ENCODE assay signal across 9 mouse cellular contexts in the genomic region with DNA sequence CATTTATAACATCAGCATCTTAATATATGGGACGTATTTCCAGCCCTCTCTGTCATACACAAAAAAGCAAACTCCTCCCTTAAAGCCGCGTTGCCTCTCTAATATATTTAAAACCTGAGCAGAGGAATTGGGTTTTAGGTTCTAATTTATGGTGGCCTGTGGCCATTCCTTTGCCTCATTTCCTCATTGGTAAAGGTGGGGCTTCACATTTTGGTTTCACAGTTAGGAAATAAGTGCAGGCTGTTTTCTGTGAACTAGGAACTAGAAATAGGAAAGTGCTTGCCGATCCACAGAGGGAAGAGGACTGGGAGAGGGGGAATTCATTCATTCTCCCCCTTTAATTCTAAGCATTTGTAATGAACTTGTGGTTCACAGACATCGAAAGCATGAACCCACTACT. TPM values are rescaled to one million over a fixed set of nuclear protein-coding genes. Genes with fewer than 3 reads are reported as not detected.
DNase-seq lines count a peak whose midpoint lies in the region; ATAC-seq and TF ChIP-seq lines count a peak whose summit lies in the region.
"Had no signal": no experiment of that assay in that cellular context is flagged by ENCODE, and none has a peak within 500 bp of the region (broad histone marks: within the 10 kb centered on the region; RNA-seq: fewer than 3 reads in every experiment).

No protein-coding gene starts in this region.

- H3K9me3 ChIP-seq in lung, postnatal 0 days (ENCODE audit: low read length), result no peaks in the 10 kb centered on the region
- H3K9me3 ChIP-seq in forebrain, embryonic 11.5 days (ENCODE audit: control insufficient read depth, low read length), result no peaks in the 10 kb centered on the region
- H3K9me3 ChIP-seq in limb, embryonic 15.5 days, result no peaks in the 10 kb centered on the region
- no peaks in the 10 kb centered on the region for H3K9me3 ChIP-seq in stomach, embryonic 14.5 days (ENCODE audit: control insufficient read depth, low read depth, low read length)

- H3K4me2 ChIP-seq in lung, postnatal 0 days (replicated peaks; ENCODE audit: low read depth, low read length), result peak overlapping the region; percentile 80
- H3K4me2 ChIP-seq in forebrain, embryonic 11.5 days (ENCODE audit: low read depth, low read length, severe bottlenecking), result peak overlapping the region; percentile 67
- peak overlapping the region; percentile 67 for H3K4me2 ChIP-seq in limb, embryonic 15.5 days
- H3K4me2 ChIP-seq in stomach, embryonic 14.5 days (replicated peaks; ENCODE audit: low read depth, low read length), result peak overlapping the region; percentile 79

- no peak for TF ChIP-seq CTCF in lung, postnatal 0 days (IDR thresholded peaks at IDR 0.05)

- peaks cover 16% of the 10 kb centered on the region; the same call in 1 of the 2 replicates for H3K4me1 ChIP-seq in lung, postnatal 0 days (ENCODE audit: insufficient read depth, low read depth, low read length)
- H3K4me1 ChIP-seq in forebrain, embryonic 11.5 days (replicated peaks; ENCODE audit: control insufficient read depth, insufficient read depth, low read length), result 0 out of 2 replicates have a peak, but pooled peaks cover 7% of the 10 kb centered on the region
- peaks cover 30% of the 10 kb centered on the region for H3K4me1 ChIP-seq in limb, embryonic 15.5 days
- peaks cover 28% of the 10 kb centered on the region for H3K4me1 ChIP-seq in stomach, embryonic 14.5 days (ENCODE audit: control insufficient read depth, insufficient read depth, low read length)

- peak overlapping the region; percentile 95 for H3K4me3 ChIP-seq in lung, postnatal 0 days (ENCODE audit: low read depth, low read length)
- peak overlapping the region; percentile 85 for H3K4me3 ChIP-seq in forebrain, embryonic 11.5 days (ENCODE audit: low read depth, low read length)
- H3K4me3 ChIP-seq in limb, embryonic 15.5 days, result peak overlapping the region; percentile 94
- H3K4me3 ChIP-seq in stomach, embryonic 14.5 days (ENCODE audit: low read depth, low read length), result peak overlapping the region; percentile 76

- H3K27me3 ChIP-seq in lung, postnatal 0 days (replicated peaks; ENCODE audit: insufficient read depth, low read length), result no peaks in the 10 kb centered on the region
- H3K27me3 ChIP-seq in forebrain, embryonic 11.5 days (ENCODE audit: control insufficient read depth, insufficient read depth, low read length), result no peaks in the 10 kb centered on the region
- H3K27me3 ChIP-seq in limb, embryonic 15.5 days, result no peaks in the 10 kb centered on the region
- H3K27me3 ChIP-seq in stomach, embryonic 14.5 days (ENCODE audit: control insufficient read depth, insufficient read depth, low read length), result no peaks in the 10 kb centered on the region

- DNase-seq in lung, postnatal 0 days (ENCODE audit: low spot score), result peak; percentile 35
- no peak for DNase-seq in lung, postnatal 14 days
- no peak for DNase-seq in forebrain, embryonic 11.5 days (ENCODE audit: low spot score)
- no peak for DNase-seq in cerebellum, postnatal 14 days
- no peak for DNase-seq in cerebellum, postnatal 25 days
- no peak for DNase-seq in layer of hippocampus, postnatal 10 days (ENCODE audit: low spot score in 2 of 2)

- 16% methylated on average over 5 of the region's 5 CpGs for WGBS in lung, postnatal 0 days
- WGBS in forebrain, embryonic 11.5 days, result 44% methylated on average over 5 of the region's 5 CpGs
- 20% methylated on average over 5 of the region's 5 CpGs for WGBS in limb, embryonic 15.5 days
- 31% methylated on average over 5 of the region's 5 CpGs for WGBS in stomach, embryonic 14.5 days

- TF ChIP-seq EP300 in lung, postnatal 0 days (IDR thresholded peaks at IDR 0.05), result no peak

- H3K27ac ChIP-seq in lung, postnatal 0 days (ENCODE audit: low read length), result peak overlapping the region; percentile 96; the same call in 1 of the 2 replicates
- H3K27ac ChIP-seq in forebrain, embryonic 11.5 days (ENCODE audit: low read depth, low read length), result no peak overlapping the region
- H3K27ac ChIP-seq in limb, embryonic 15.5 days, result peak overlapping the region; percentile 54
- peak overlapping the region; percentile 76 for H3K27ac ChIP-seq in stomach, embryonic 14.5 days (ENCODE audit: low read length)

- peak overlapping the region; percentile 97; the same call in 1 of the 2 replicates for H3K9ac ChIP-seq in lung, postnatal 0 days (replicated peaks; ENCODE audit: low read depth)
- H3K9ac ChIP-seq in forebrain, embryonic 11.5 days (ENCODE audit: low read length), result peak overlapping the region; percentile 82
- peak overlapping the region; percentile 93; the same call in 1 of the 2 replicates for H3K9ac ChIP-seq in limb, embryonic 15.5 days
- peak overlapping the region; percentile 94 for H3K9ac ChIP-seq in stomach, embryonic 14.5 days (replicated peaks; ENCODE audit: low read depth, low read length)

- H3K36me3 ChIP-seq in lung, postnatal 0 days (ENCODE audit: insufficient read depth, low read length), result no peaks in the 10 kb centered on the region
- no peaks in the 10 kb centered on the region for H3K36me3 ChIP-seq in forebrain, embryonic 11.5 days (ENCODE audit: control insufficient read depth, insufficient read depth, low read length)
- no peaks in the 10 kb centered on the region for H3K36me3 ChIP-seq in limb, embryonic 15.5 days
- H3K36me3 ChIP-seq in stomach, embryonic 14.5 days (ENCODE audit: control insufficient read depth, insufficient read depth, low read length), result no peaks in the 10 kb centered on the region

- no peak for ATAC-seq in lung, postnatal 0 days
- ATAC-seq in forebrain, embryonic 11.5 days (replicated peaks; ENCODE audit: low FRiP score), result no peak
- ATAC-seq in limb, embryonic 15.5 days (ENCODE audit: insufficient number of reproducible peaks, low FRiP score, low TSS enrichment, low read depth), result no peak
- ATAC-seq in stomach, embryonic 14.5 days (ENCODE audit: insufficient number of reproducible peaks, insufficient read depth, low FRiP score, low read depth), result no peak

RNA-seq across cellular contexts. Expression of a gene that starts 1.8 kb away (rescaled TPM):
- polyA plus RNA-seq in lung, postnatal 0 days (2015; fragmentation: Nextera tagmentation; extraction: Ambion mirVana), result 465 and 473 TPM in 2 replicates
- 303 and 310 TPM in 2 replicates for polyA plus RNA-seq in forebrain, embryonic 11.5 days (2014; fragmentation: Nextera tagmentation; extraction: Ambion mirVana)
- polyA plus RNA-seq in limb, embryonic 15.5 days (2015; fragmentation: Nextera tagmentation; extraction: Ambion mirVana), result 441 and 463 TPM in 2 replicates
- 406 and 429 TPM in 2 replicates for polyA plus RNA-seq in stomach, embryonic 14.5 days (2014; fragmentation: Nextera tagmentation; extraction: Ambion mirVana)
- 100 to 1,000 TPM; 324 to 330 TPM for total RNA-seq in layer of hippocampus, postnatal 10 days (2021)

RNA-seq across cellular contexts. Expression of a gene that starts 40.7 kb away (rescaled TPM):
- polyA plus RNA-seq in lung, postnatal 0 days (2015; fragmentation: Nextera tagmentation; extraction: Ambion mirVana), result 0.18 and 0.30 TPM in 2 replicates
- polyA plus RNA-seq in forebrain, embryonic 11.5 days (2014; fragmentation: Nextera tagmentation; extraction: Ambion mirVana), result not detected in 2 replicates
- 0.18 TPM in 1 of 2 replicates, not detected in the other for polyA plus RNA-seq in limb, embryonic 15.5 days (2015; fragmentation: Nextera tagmentation; extraction: Ambion mirVana)
- 3.5 and 4.1 TPM in 2 replicates for polyA plus RNA-seq in stomach, embryonic 14.5 days (2014; fragmentation: Nextera tagmentation; extraction: Ambion mirVana)
- total RNA-seq in layer of hippocampus, postnatal 10 days (2021), result not detected
- total RNA-seq: adrenal gland, postnatal 36 days had no signal

RNA-seq across cellular contexts. Expression of a gene that starts 43.2 kb away (rescaled TPM):
- not detected in 2 replicates for polyA plus RNA-seq in lung, postnatal 0 days (2015; fragmentation: Nextera tagmentation; extraction: Ambion mirVana)
- not detected in 2 replicates for polyA plus RNA-seq in forebrain, embryonic 11.5 days (2014; fragmentation: Nextera tagmentation; extraction: Ambion mirVana)
- not detected in 2 replicates for polyA plus RNA-seq in limb, embryonic 15.5 days (2015; fragmentation: Nextera tagmentation; extraction: Ambion mirVana)
- not detected in 2 replicates for polyA plus RNA-seq in stomach, embryonic 14.5 days (2014; fragmentation: Nextera tagmentation; extraction: Ambion mirVana)
- not detected for total RNA-seq in layer of hippocampus, postnatal 10 days (2021)
- total RNA-seq: adrenal gland, postnatal 36 days had no signal

RNA-seq across cellular contexts. Expression of a gene that starts 46.9 kb away (rescaled TPM):
- 213 and 214 TPM in 2 replicates for polyA plus RNA-seq in lung, postnatal 0 days (2015; fragmentation: Nextera tagmentation; extraction: Ambion mirVana)
- 185 and 205 TPM in 2 replicates for polyA plus RNA-seq in forebrain, embryonic 11.5 days (2014; fragmentation: Nextera tagmentation; extraction: Ambion mirVana)
- 232 and 249 TPM in 2 replicates for polyA plus RNA-seq in limb, embryonic 15.5 days (2015; fragmentation: Nextera tagmentation; extraction: Ambion mirVana)
- polyA plus RNA-seq in stomach, embryonic 14.5 days (2014; fragmentation: Nextera tagmentation; extraction: Ambion mirVana), result 240 and 261 TPM in 2 replicates
- total RNA-seq in layer of hippocampus, postnatal 10 days (2021), result 100 to 1,000 TPM; 141 to 158 TPM

RNA-seq across cellular contexts. Expression of a gene that starts 47.1 kb away (rescaled TPM):
- polyA plus RNA-seq in lung, postnatal 0 days (2015; fragmentation: Nextera tagmentation; extraction: Ambion mirVana), result 88.7 and 91.4 TPM in 2 replicates
- 95.3 and 98.4 TPM in 2 replicates for polyA plus RNA-seq in forebrain, embryonic 11.5 days (2014; fragmentation: Nextera tagmentation; extraction: Ambion mirVana)
- 104 and 114 TPM in 2 replicates for polyA plus RNA-seq in limb, embryonic 15.5 days (2015; fragmentation: Nextera tagmentation; extraction: Ambion mirVana)
- 122 and 132 TPM in 2 replicates for polyA plus RNA-seq in stomach, embryonic 14.5 days (2014; fragmentation: Nextera tagmentation; extraction: Ambion mirVana)
- 100 to 1,000 TPM; 125 to 130 TPM for total RNA-seq in layer of hippocampus, postnatal 10 days (2021)
